In genomic region chr10:127513501-127514091, GRCm38 (mm10) we compare ENCODE assay signal across 8 mouse cellular contexts. TPM values are rescaled to one million over a fixed set of nuclear protein-coding genes. Genes with fewer than 3 reads are reported as not detected.
A peak's percentile ranks its signal among the peaks of the same experiment; 100 is the strongest.
DNase-seq lines count a peak whose midpoint lies in the region; ATAC-seq lines count a peak whose summit lies in the region.

No protein-coding gene starts in this region.

- H3K27me3 ChIP-seq in hindbrain, embryonic 15.5 days: no peaks in the 10 kb centered on the region
- H3K27me3 ChIP-seq in midbrain, embryonic 16.5 days (ENCODE audit: control insufficient read depth, insufficient read depth, low read depth, low read length): peaks cover 6% of the 10 kb centered on the region

- peak; percentile 94 for DNase-seq in heart, adult 11 months
- no peak for DNase-seq in heart, postnatal 14 days
- DNase-seq in MN1 (ENCODE audit: low spot score): peak; percentile 51
- no peak for DNase-seq in layer of hippocampus, adult 9-11 months
- DNase-seq in kidney, adult 8-10 months: no peak
- no peak for DNase-seq in left cerebral cortex, adult 9 months (ENCODE audit: low spot score in 2 of 2)

- 2% methylated on average over 16 of the region's 16 CpGs for WGBS in hindbrain, embryonic 15.5 days
- WGBS in midbrain, embryonic 16.5 days: 3% methylated on average over 16 of the region's 16 CpGs

- intact Hi-C loops in heart, postnatal 14 days (cut with DNase I): loop anchor here (1.0 kb wide), 1 partner anchor 25 kb away; no protein-coding TSS in a partner anchor

- H3K9ac ChIP-seq in hindbrain, embryonic 15.5 days: peak overlapping the region; percentile 26
- H3K9ac ChIP-seq in midbrain, embryonic 16.5 days (ENCODE audit: low read depth, low read length): peak overlapping the region; percentile 38

- peaks cover 9% of the 10 kb centered on the region for H3K36me3 ChIP-seq in hindbrain, embryonic 15.5 days
- peaks cover 4% of the 10 kb centered on the region; the same call in 1 of the 2 replicates for H3K36me3 ChIP-seq in midbrain, embryonic 16.5 days (ENCODE audit: control insufficient read depth, insufficient read depth, low read length)

- H3K4me3 ChIP-seq in hindbrain, embryonic 15.5 days: peak overlapping the region; percentile 9; the same call in 1 of the 2 replicates
- peak overlapping the region; percentile 5 for H3K4me3 ChIP-seq in midbrain, embryonic 16.5 days (ENCODE audit: low read depth, low read length)

- peak overlapping the region; percentile 99 for H3K27ac ChIP-seq in hindbrain, embryonic 15.5 days (replicated peaks)
- peak overlapping the region; percentile 82 for H3K27ac ChIP-seq in midbrain, embryonic 16.5 days (ENCODE audit: low read length)

- H3K4me1 ChIP-seq in hindbrain, embryonic 15.5 days (replicated peaks): peaks cover 86% of the 10 kb centered on the region
- peaks cover 56% of the 10 kb centered on the region for H3K4me1 ChIP-seq in midbrain, embryonic 16.5 days (ENCODE audit: control insufficient read depth, insufficient read depth, low read length)

- H3K4me2 ChIP-seq in hindbrain, embryonic 15.5 days: peak overlapping the region; percentile 97
- peak overlapping the region; percentile 96 for H3K4me2 ChIP-seq in midbrain, embryonic 16.5 days (ENCODE audit: low read length)

- H3K9me3 ChIP-seq in hindbrain, embryonic 15.5 days: no peaks in the 10 kb centered on the region
- H3K9me3 ChIP-seq in midbrain, embryonic 16.5 days (replicated peaks; ENCODE audit: control insufficient read depth, low read length, poor library complexity, severe bottlenecking): no peaks in the 10 kb centered on the region

- ATAC-seq in hindbrain, embryonic 15.5 days (ENCODE audit: low FRiP score, low read depth): no peak
- ATAC-seq in midbrain, embryonic 16.5 days: no peak

RNA-seq across cellular contexts. Expression of gene Ndufa4l2, which starts 1.2 kb away (rescaled TPM):
- total RNA-seq in heart, postnatal 14 days (2021): 10 to 100 TPM; 38.3 TPM
- polyA plus RNA-seq in hindbrain, embryonic 15.5 days (2015; fragmentation: Nextera tagmentation; extraction: Ambion mirVana): 20.7 and 24.4 TPM in 2 replicates
- polyA plus RNA-seq in midbrain, embryonic 16.5 days (2015; fragmentation: Nextera tagmentation; extraction: Ambion mirVana): 17.6 and 19.7 TPM in 2 replicates

RNA-seq across cellular contexts. Expression of gene Shmt2, which starts 8.6 kb away (rescaled TPM):
- total RNA-seq in heart, postnatal 14 days (2021): 10 to 100 TPM; 38.3 to 39.2 TPM
- 56.2 and 64.8 TPM in 2 replicates for polyA plus RNA-seq in hindbrain, embryonic 15.5 days (2015; fragmentation: Nextera tagmentation; extraction: Ambion mirVana)
- 45.0 and 45.6 TPM in 2 replicates for polyA plus RNA-seq in midbrain, embryonic 16.5 days (2015; fragmentation: Nextera tagmentation; extraction: Ambion mirVana)

RNA-seq across cellular contexts. Expression of gene Stac3, which starts 12.1 kb away (rescaled TPM):
- 1 to 10 TPM in 1 of 2 experiments, under 1 TPM in 1; 0.88 to 2.1 TPM for total RNA-seq in heart, postnatal 14 days (2021)
- 2.5 and 2.9 TPM in 2 replicates for polyA plus RNA-seq in hindbrain, embryonic 15.5 days (2015; fragmentation: Nextera tagmentation; extraction: Ambion mirVana)
- 1.3 and 2.1 TPM in 2 replicates for polyA plus RNA-seq in midbrain, embryonic 16.5 days (2015; fragmentation: Nextera tagmentation; extraction: Ambion mirVana)

RNA-seq across cellular contexts. Expression of gene Nxph4, which starts 20.8 kb away (rescaled TPM):
- 1 to 10 TPM; 1.1 TPM for total RNA-seq in heart, postnatal 14 days (2021)
- 161 and 194 TPM in 2 replicates for polyA plus RNA-seq in hindbrain, embryonic 15.5 days (2015; fragmentation: Nextera tagmentation; extraction: Ambion mirVana)
- 62.1 and 66.7 TPM in 2 replicates for polyA plus RNA-seq in midbrain, embryonic 16.5 days (2015; fragmentation: Nextera tagmentation; extraction: Ambion mirVana)

Comparison
In these comparisons a context has a peak if more than half of its experiments do, and no peak if none do; other contexts are left out.
1. DNase-seq: peak in heart, adult 11 months (single experiment) and MN1 (single experiment); none in heart, postnatal 14 days (0 of 2), layer of hippocampus, adult 9-11 months (single experiment), kidney, adult 8-10 months (0 of 2) and left cerebral cortex, adult 9 months (0 of 2).